Mouse (Mus musculus) liver, adult 2 months (tissue): ENCODE measurements around the gene Gpr68.

Experiments used
- CTCF ChIP-seq: fragments of 200-500 bp; IDR thresholded peaks from 2 replicates; pipeline ENCODE4 v1.5.1; 2011; ENCODE audit warnings: low read depth, low read length, control low read depth
- POLR2A ChIP-seq: fragments of 200-500 bp; IDR thresholded peaks from 2 replicates; pipeline ENCODE4 v1.6.1; 2011; ENCODE audit warnings: low read length, control low read depth; ENCODE audit not compliant: insufficient read depth; ENCODE audit errors: extremely low read depth

DNA sequence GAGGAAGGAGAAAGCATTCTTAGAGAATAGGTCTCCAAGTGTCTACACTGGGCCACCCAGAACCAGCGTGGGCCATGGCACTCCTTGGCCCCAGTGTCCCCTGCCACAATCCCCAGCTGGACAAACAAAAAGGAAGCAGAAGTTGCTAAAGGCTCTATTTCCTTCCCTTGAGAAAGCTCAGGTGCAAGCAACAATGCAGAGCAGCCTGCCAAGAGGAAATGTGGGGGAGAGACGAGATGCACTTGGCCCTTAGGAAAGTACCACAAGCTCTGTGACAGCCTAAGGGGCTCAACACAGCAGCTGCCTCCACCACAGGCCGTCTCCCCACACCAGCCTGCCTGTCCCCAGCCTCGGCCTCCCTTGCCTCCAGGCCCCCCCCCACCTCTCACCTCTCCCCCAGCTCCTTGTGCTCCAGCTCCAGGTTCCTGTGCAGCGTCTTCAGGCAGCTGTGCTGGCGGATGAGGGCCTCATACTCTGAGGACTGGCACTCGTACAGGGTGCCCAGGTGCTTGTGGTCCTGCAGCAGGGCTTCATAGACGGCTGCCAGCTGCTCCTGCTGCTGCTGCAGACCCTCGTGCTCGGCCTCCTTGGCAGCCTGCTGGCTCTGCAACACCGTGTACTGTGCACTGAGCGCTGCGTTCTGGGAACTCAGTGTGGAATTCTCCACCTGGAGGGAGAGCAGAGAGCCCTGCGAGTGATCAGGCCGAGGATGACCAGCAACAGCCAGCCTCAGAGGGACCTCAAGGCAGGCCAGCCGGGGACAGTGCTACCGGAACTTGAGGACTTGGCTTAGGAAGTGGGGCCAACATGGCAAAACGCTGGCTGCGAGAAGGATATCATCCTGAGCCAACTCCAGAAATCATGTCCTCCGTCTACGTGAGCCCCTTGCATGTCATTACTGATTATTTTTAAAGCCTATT, 29.7 kb upstream of the Gpr68 start:
- TF ChIP-seq POLR2A: no peak
- TF ChIP-seq CTCF: no peak
